Mouse (Mus musculus): Measurements from ENCODE around the gene Cdcp1. TPM values are rescaled to one million over a fixed set of nuclear protein-coding genes. Genes with fewer than 3 reads are reported as not detected.

Gene Cdcp1
- polyA plus RNA-seq, 1 experiment from 2014 or later, result 0.49 TPM

- ATAC-seq (replicated peaks; ENCODE audit: insufficient number of reproducible peaks, low FRiP score, low TSS enrichment), result no peak
- Histone ChIP-seq H3K4me3 (ENCODE audit: low read depth, low read length) (no peak overlapping the region), H3K4me1 (ENCODE audit: control insufficient read depth, insufficient read depth, low read length) (no peaks in the 10 kb centered on the region), H3K4me2 (no peak overlapping the region), H3K36me3 (ENCODE audit: control insufficient read depth, insufficient read depth, low read length) (no peaks in the 10 kb centered on the region), H3K9me3 (replicated peaks; ENCODE audit: control insufficient read depth, low read length) (no peaks in the 10 kb centered on the region), H3K27ac (ENCODE audit: low read depth, low read length) (no peak overlapping the region), H3K9ac (ENCODE audit: low read depth, low read length) (no peak overlapping the region), H3K27me3 (ENCODE audit: control insufficient read depth, insufficient read depth, low read length) (no peaks in the 10 kb centered on the region)
Observed at GRCm38 (mm10) chr9:123228671-123229070, 12.8 kb upstream of the Cdcp1 start.

- ATAC-seq (replicated peaks; ENCODE audit: insufficient number of reproducible peaks, low FRiP score, low TSS enrichment), result no peak
Observed at GRCm38 (mm10) chr9:123227106-123227750, 11.4 kb upstream of the Cdcp1 start.

GRCm38 (mm10) chr9:123224863-123225431 is 9.1 kb upstream of the Cdcp1 start:
- no peaks in the 10 kb centered on the region for H3K9me3 ChIP-seq (replicated peaks; ENCODE audit: control insufficient read depth, low read length)
- H3K27ac ChIP-seq (ENCODE audit: low read depth, low read length), result no peak overlapping the region
- no peak overlapping the region for H3K4me2 ChIP-seq
- H3K9ac ChIP-seq (ENCODE audit: low read depth, low read length), result no peak overlapping the region
- ATAC-seq (replicated peaks; ENCODE audit: insufficient number of reproducible peaks, low FRiP score, low TSS enrichment), result no peak
- no peaks in the 10 kb centered on the region for H3K36me3 ChIP-seq (ENCODE audit: control insufficient read depth, insufficient read depth, low read length)
- H3K27me3 ChIP-seq (ENCODE audit: control insufficient read depth, insufficient read depth, low read length), result no peaks in the 10 kb centered on the region
- no peak overlapping the region for H3K4me3 ChIP-seq (ENCODE audit: low read depth, low read length)
- 51% methylated on average over 2 of the region's 2 CpGs for WGBS (ENCODE audit: insufficient replicate concordance)
- peaks cover 2% of the 10 kb centered on the region for H3K4me1 ChIP-seq (ENCODE audit: control insufficient read depth, insufficient read depth, low read length)

More at GRCm38 (mm10) chr9:123227106-123227750, 11.4 kb upstream of the Cdcp1 start:
- Histone ChIP-seq H3K4me3 (ENCODE audit: low read depth, low read length) (no peak overlapping the region), H3K27me3 (ENCODE audit: control insufficient read depth, insufficient read depth, low read length) (no peaks in the 10 kb centered on the region), H3K9ac (ENCODE audit: low read depth, low read length) (no peak overlapping the region), H3K9me3 (replicated peaks; ENCODE audit: control insufficient read depth, low read length) (no peaks in the 10 kb centered on the region), H3K36me3 (ENCODE audit: control insufficient read depth, insufficient read depth, low read length) (no peaks in the 10 kb centered on the region), H3K27ac (ENCODE audit: low read depth, low read length) (no peak overlapping the region), H3K4me2 (no peak overlapping the region), H3K4me1 (ENCODE audit: control insufficient read depth, insufficient read depth, low read length) (no peaks in the 10 kb centered on the region)
- 62% methylated on average over 3 of the region's 3 CpGs for WGBS (ENCODE audit: insufficient replicate concordance)

GRCm38 (mm10) chr9:123219826-123220225 is 4.0 kb upstream of the Cdcp1 start:
- 26% methylated on average over 5 of the region's 5 CpGs for WGBS (ENCODE audit: insufficient replicate concordance)
- no peak for ATAC-seq (replicated peaks; ENCODE audit: insufficient number of reproducible peaks, low FRiP score, low TSS enrichment)
- peaks cover 11% of the 10 kb centered on the region for H3K4me1 ChIP-seq (ENCODE audit: control insufficient read depth, insufficient read depth, low read length)
- H3K4me3 ChIP-seq (ENCODE audit: low read depth, low read length), result no peak overlapping the region
- H3K9me3 ChIP-seq (replicated peaks; ENCODE audit: control insufficient read depth, low read length), result no peaks in the 10 kb centered on the region
- H3K4me2 ChIP-seq, result no peak overlapping the region
- peaks cover 17% of the 10 kb centered on the region for H3K27me3 ChIP-seq (ENCODE audit: control insufficient read depth, insufficient read depth, low read length)
- H3K36me3 ChIP-seq (ENCODE audit: control insufficient read depth, insufficient read depth, low read length), result no peaks in the 10 kb centered on the region
- H3K27ac ChIP-seq (ENCODE audit: low read depth, low read length), result peak overlapping the region; percentile 57
- H3K9ac ChIP-seq (ENCODE audit: low read depth, low read length), result 0 out of 2 replicates have a peak overlapping the region, but pooled peaks have one; percentile 16

- Histone ChIP-seq H3K4me1 (ENCODE audit: control insufficient read depth, insufficient read depth, low read length) (peaks cover 8% of the 10 kb centered on the region), H3K9ac (ENCODE audit: low read depth, low read length) (no peak overlapping the region), H3K9me3 (replicated peaks; ENCODE audit: control insufficient read depth, low read length) (no peaks in the 10 kb centered on the region), H3K4me3 (ENCODE audit: low read depth, low read length) (no peak overlapping the region), H3K27me3 (ENCODE audit: control insufficient read depth, insufficient read depth, low read length) (peaks cover 25% of the 10 kb centered on the region), H3K36me3 (ENCODE audit: control insufficient read depth, insufficient read depth, low read length) (no peaks in the 10 kb centered on the region), H3K27ac (ENCODE audit: low read depth, low read length) (no peak overlapping the region), H3K4me2 (no peak overlapping the region)
- ATAC-seq (replicated peaks; ENCODE audit: insufficient number of reproducible peaks, low FRiP score, low TSS enrichment), result no peak
- WGBS (ENCODE audit: insufficient replicate concordance), result 69% methylated on average over 9 of the region's 9 CpGs
Observed at GRCm38 (mm10) chr9:123213371-123213770, 2.5 kb downstream of the Cdcp1 start.

GRCm38 (mm10) chr9:123207895-123208294 is 7.9 kb downstream of the Cdcp1 start:
- WGBS (ENCODE audit: insufficient replicate concordance), result 100% methylated on average over 1 of the region's 1 CpGs
- ATAC-seq (replicated peaks; ENCODE audit: insufficient number of reproducible peaks, low FRiP score, low TSS enrichment), result no peak

GRCm38 (mm10) chr9:123206948-123207347 is 8.9 kb downstream of the Cdcp1 start:
- Histone ChIP-seq H3K9ac (ENCODE audit: low read depth, low read length) (no peak overlapping the region), H3K4me3 (ENCODE audit: low read depth, low read length) (no peak overlapping the region), H3K4me2 (no peak overlapping the region), H3K27ac (ENCODE audit: low read depth, low read length) (no peak overlapping the region), H3K36me3 (ENCODE audit: control insufficient read depth, insufficient read depth, low read length) (no peaks in the 10 kb centered on the region), H3K4me1 (ENCODE audit: control insufficient read depth, insufficient read depth, low read length) (no peaks in the 10 kb centered on the region), H3K27me3 (ENCODE audit: control insufficient read depth, insufficient read depth, low read length) (no peaks in the 10 kb centered on the region), H3K9me3 (replicated peaks; ENCODE audit: control insufficient read depth, low read length) (no peaks in the 10 kb centered on the region)
- 69% methylated on average over 2 of the region's 2 CpGs for WGBS (ENCODE audit: insufficient replicate concordance)
- ATAC-seq (replicated peaks; ENCODE audit: insufficient number of reproducible peaks, low FRiP score, low TSS enrichment), result no peak

More at GRCm38 (mm10) chr9:123207895-123208294, 7.9 kb downstream of the Cdcp1 start:
- no peaks in the 10 kb centered on the region for H3K4me1 ChIP-seq (ENCODE audit: control insufficient read depth, insufficient read depth, low read length)
- H3K4me3 ChIP-seq (ENCODE audit: low read depth, low read length), result no peak overlapping the region
- H3K27ac ChIP-seq (ENCODE audit: low read depth, low read length), result no peak overlapping the region
- H3K9me3 ChIP-seq (replicated peaks; ENCODE audit: control insufficient read depth, low read length), result no peaks in the 10 kb centered on the region
- H3K27me3 ChIP-seq (ENCODE audit: control insufficient read depth, insufficient read depth, low read length), result no peaks in the 10 kb centered on the region
- no peak overlapping the region for H3K9ac ChIP-seq (ENCODE audit: low read depth, low read length)
- H3K36me3 ChIP-seq (ENCODE audit: control insufficient read depth, insufficient read depth, low read length), result no peaks in the 10 kb centered on the region
- no peak overlapping the region for H3K4me2 ChIP-seq

GRCm38 (mm10) chr9:123206526-123206925 is 9.3 kb downstream of the Cdcp1 start:
- H3K4me1 ChIP-seq (ENCODE audit: control insufficient read depth, insufficient read depth, low read length), result no peaks in the 10 kb centered on the region
- no peaks in the 10 kb centered on the region for H3K36me3 ChIP-seq (ENCODE audit: control insufficient read depth, insufficient read depth, low read length)
- H3K9ac ChIP-seq (ENCODE audit: low read depth, low read length), result no peak overlapping the region
- no peaks in the 10 kb centered on the region for H3K27me3 ChIP-seq (ENCODE audit: control insufficient read depth, insufficient read depth, low read length)
- no peaks in the 10 kb centered on the region for H3K9me3 ChIP-seq (replicated peaks; ENCODE audit: control insufficient read depth, low read length)
- no peak overlapping the region for H3K27ac ChIP-seq (ENCODE audit: low read depth, low read length)
- H3K4me3 ChIP-seq (ENCODE audit: low read depth, low read length), result no peak overlapping the region
- no peak for ATAC-seq (replicated peaks; ENCODE audit: insufficient number of reproducible peaks, low FRiP score, low TSS enrichment)
- H3K4me2 ChIP-seq, result no peak overlapping the region
- 40% methylated on average over 2 of the region's 2 CpGs for WGBS (ENCODE audit: insufficient replicate concordance)

- no peak overlapping the region for H3K9ac ChIP-seq (ENCODE audit: low read depth, low read length)
- H3K36me3 ChIP-seq (ENCODE audit: control insufficient read depth, insufficient read depth, low read length), result no peaks in the 10 kb centered on the region
- H3K4me2 ChIP-seq, result no peak overlapping the region
- no peak overlapping the region for H3K27ac ChIP-seq (ENCODE audit: low read depth, low read length)
- ATAC-seq (replicated peaks; ENCODE audit: insufficient number of reproducible peaks, low FRiP score, low TSS enrichment), result no peak
- H3K4me3 ChIP-seq (ENCODE audit: low read depth, low read length), result no peak overlapping the region
- H3K4me1 ChIP-seq (ENCODE audit: control insufficient read depth, insufficient read depth, low read length), result no peaks in the 10 kb centered on the region
- WGBS (ENCODE audit: insufficient replicate concordance), result 68% methylated on average over 3 of the region's 3 CpGs
- no peaks in the 10 kb centered on the region for H3K9me3 ChIP-seq (replicated peaks; ENCODE audit: control insufficient read depth, low read length)
- no peaks in the 10 kb centered on the region for H3K27me3 ChIP-seq (ENCODE audit: control insufficient read depth, insufficient read depth, low read length)
Observed at GRCm38 (mm10) chr9:123200116-123200515, 15.7 kb downstream of the Cdcp1 start.

All from heart, embryonic 11.5 days (tissue).